ENCODE assay signal across 24 mouse cellular contexts in the genomic region with DNA sequence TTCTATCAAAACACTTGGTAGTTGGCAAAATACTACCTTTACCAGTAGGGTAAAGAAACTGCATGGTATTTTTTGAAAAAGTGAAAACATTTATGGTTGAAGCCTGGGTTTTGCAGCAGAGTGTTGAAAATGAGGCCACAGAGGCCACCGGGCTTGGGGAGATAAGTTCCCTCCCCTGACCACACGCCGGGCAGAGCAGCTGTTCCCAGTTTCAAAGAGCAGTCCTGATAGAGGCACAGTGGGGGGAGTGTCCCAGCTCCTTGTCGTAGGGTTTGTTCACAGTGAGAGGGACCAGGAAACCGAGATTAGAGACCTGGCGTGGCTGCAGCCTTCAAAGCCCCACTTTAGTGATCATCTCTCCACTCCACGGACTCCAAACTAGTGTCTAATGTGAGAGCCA. TPM values are rescaled to one million over a fixed set of nuclear protein-coding genes. Genes with fewer than 3 reads are reported as not detected.
DNase-seq lines count a peak whose midpoint lies in the region; ATAC-seq and TF ChIP-seq lines count a peak whose summit lies in the region.
"Had no signal": no experiment of that assay in that cellular context is flagged by ENCODE, and none has a peak within 500 bp of the region (broad histone marks: within the 10 kb centered on the region; RNA-seq: fewer than 3 reads in every experiment).

No protein-coding gene starts in this region.

- H3K9me3 ChIP-seq in heart, embryonic 10.5 days, result no peaks in the 10 kb centered on the region
- H3K9me3 ChIP-seq in liver, embryonic 14.5 days (ENCODE audit: control insufficient read depth, low read length), result no peaks in the 10 kb centered on the region
- H3K9me3 ChIP-seq in forebrain, embryonic 12.5 days, result no peaks in the 10 kb centered on the region

- intact Hi-C loops in heart, postnatal 14 days (cut with DNase I), result no loop called here

- no peaks in the 10 kb centered on the region for H3K27me3 ChIP-seq in heart, embryonic 10.5 days (ENCODE audit: insufficient read depth, poor library complexity, severe bottlenecking)
- H3K27me3 ChIP-seq in liver, embryonic 14.5 days (ENCODE audit: control insufficient read depth, insufficient read depth, low read length), result no peaks in the 10 kb centered on the region
- no peaks in the 10 kb centered on the region for H3K27me3 ChIP-seq in forebrain, embryonic 12.5 days
- H3K27me3 ChIP-seq: CH12.LX had no signal

- TF ChIP-seq CTCF in liver, embryonic 14.5 days (IDR thresholded peaks at IDR 0.05; ENCODE audit: low read depth), result no peak

- DNase-seq in heart, embryonic 10.5 days (ENCODE audit: low spot score), result peak; percentile 91
- DNase-seq in heart, postnatal 14 days, result no peak
- peak; percentile 57 to 71 for DNase-seq in spleen, postnatal 4 days (ENCODE audit: low spot score in 2 of 2)
- no peak for DNase-seq in spleen, adult 12 weeks (ENCODE audit: low spot score)
- DNase-seq in liver, embryonic 14.5 days (ENCODE audit: low read depth in 3 of 3, low spot score in 3 of 3), result peak in 1 of 3 experiments; percentile 59
- DNase-seq in testis, postnatal 14 days (ENCODE audit: low spot score), result no peak
- no peak for DNase-seq in cerebellum, postnatal 4 days (ENCODE audit: low spot score in 2 of 2)
- DNase-seq: adrenal gland, postnatal 14 days; cerebellum, adult 9-10 months; heart, postnatal 10 days; kidney, adult 18-20 months; kidney, postnatal 10 days; left cerebral cortex, postnatal 4 days; lung, adult 18-20 months; lung, postnatal 4 days; right cerebral cortex, adult 18-20 months; thymus, postnatal 4 days had no signal

- H3K4me2 ChIP-seq in liver, embryonic 14.5 days (ENCODE audit: low read depth), result peak overlapping the region; percentile 92
- no peak overlapping the region for H3K4me2 ChIP-seq in forebrain, embryonic 12.5 days

- H3K36me3 ChIP-seq in heart, embryonic 10.5 days, result peaks cover 55% of the 10 kb centered on the region
- peaks cover 58% of the 10 kb centered on the region for H3K36me3 ChIP-seq in liver, embryonic 14.5 days (replicated peaks; ENCODE audit: control insufficient read depth, insufficient read depth, low read depth)
- peaks cover 38% of the 10 kb centered on the region for H3K36me3 ChIP-seq in forebrain, embryonic 12.5 days (replicated peaks)

- peak; percentile 49; the same call in 1 of the 2 replicates for TF ChIP-seq EP300 in liver, embryonic 14.5 days (IDR thresholded peaks at IDR 0.05; ENCODE audit: low read depth)

- H3K4me3 ChIP-seq in heart, embryonic 10.5 days, result 0 out of 2 replicates have a peak overlapping the region, but pooled peaks have one; percentile 0
- H3K4me3 ChIP-seq in liver, embryonic 14.5 days (ENCODE audit: insufficient read depth in 1 of 2, low read depth in 2 of 2, low read length in 2 of 2), result peak overlapping the region; percentile 70 to 99; a peak in 3 of 4 replicates
- H3K4me3 ChIP-seq in forebrain, embryonic 12.5 days (replicated peaks), result no peak overlapping the region

- peaks cover 32% of the 10 kb centered on the region for H3K4me1 ChIP-seq in heart, embryonic 10.5 days
- H3K4me1 ChIP-seq in liver, embryonic 14.5 days (replicated peaks; ENCODE audit: control insufficient read depth in 2 of 2, insufficient read depth in 2 of 2, low read length in 1 of 2), result peaks cover 22 to 56% of the 10 kb centered on the region in 2 experiments
- peaks cover 13% of the 10 kb centered on the region for H3K4me1 ChIP-seq in forebrain, embryonic 12.5 days

- peak overlapping the region; percentile 54; the same call in 1 of the 2 replicates for H3K27ac ChIP-seq in heart, embryonic 10.5 days
- peak overlapping the region; percentile 93 for H3K27ac ChIP-seq in liver, embryonic 14.5 days
- no peak overlapping the region for H3K27ac ChIP-seq in forebrain, embryonic 12.5 days

- WGBS in heart, embryonic 10.5 days, result 14% methylated on average over 7 of the region's 7 CpGs
- 4% methylated on average over 7 of the region's 7 CpGs for WGBS in liver, embryonic 14.5 days (ENCODE audit: insufficient replicate concordance)
- 82% methylated on average over 7 of the region's 7 CpGs for WGBS in forebrain, embryonic 12.5 days

- H3K9ac ChIP-seq in liver, embryonic 14.5 days (replicated peaks), result peak overlapping the region; percentile 81
- no peak overlapping the region for H3K9ac ChIP-seq in forebrain, embryonic 12.5 days

- ATAC-seq in liver, embryonic 14.5 days (ENCODE audit: insufficient read depth), result no peak
- ATAC-seq in forebrain, embryonic 12.5 days (ENCODE audit: low FRiP score), result no peak
- ATAC-seq: activated CD4-positive, CD25-positive, alpha-beta regulatory T cell, adult 4 months; hindbrain, embryonic 16.5 days; midbrain, embryonic 16.5 days had no signal

RNA-seq across cellular contexts. Expression of a gene that starts 4.4 kb away (rescaled TPM):
- 322 and 328 TPM in 2 replicates for polyA plus RNA-seq in heart, embryonic 10.5 days (2016; fragmentation: Nextera tagmentation; extraction: Ambion mirVana)
- 100 to 1,000 TPM; 175 to 198 TPM for total RNA-seq in heart, postnatal 14 days (2021)
- polyA plus RNA-seq in liver, embryonic 14.5 days (2012; rRNA removed), result 335 and 364 TPM in 2 replicates
- polyA plus RNA-seq in liver, embryonic 14.5 days (2014; fragmentation: Nextera tagmentation; extraction: Ambion mirVana), result 866 and 947 TPM in 2 replicates
- polyA plus RNA-seq in forebrain, embryonic 12.5 days (2016; fragmentation: Nextera tagmentation; extraction: Ambion mirVana), result 133 and 143 TPM in 2 replicates

RNA-seq across cellular contexts. Expression of a gene that starts 19.7 kb away (rescaled TPM):
- 66.1 and 72.1 TPM in 2 replicates for polyA plus RNA-seq in heart, embryonic 10.5 days (2016; fragmentation: Nextera tagmentation; extraction: Ambion mirVana)
- 10 to 100 TPM; 25.4 to 25.8 TPM for total RNA-seq in heart, postnatal 14 days (2021)
- 32.5 and 51.0 TPM in 2 replicates for polyA plus RNA-seq in liver, embryonic 14.5 days (2012; rRNA removed)
- 60.0 and 65.4 TPM in 2 replicates for polyA plus RNA-seq in liver, embryonic 14.5 days (2014; fragmentation: Nextera tagmentation; extraction: Ambion mirVana)
- 85.5 and 93.2 TPM in 2 replicates for polyA plus RNA-seq in forebrain, embryonic 12.5 days (2016; fragmentation: Nextera tagmentation; extraction: Ambion mirVana)

RNA-seq across cellular contexts. Expression of a gene that starts 59.0 kb away (rescaled TPM):
- 0.43 and 0.53 TPM in 2 replicates for polyA plus RNA-seq in heart, embryonic 10.5 days (2016; fragmentation: Nextera tagmentation; extraction: Ambion mirVana)
- under 1 TPM in 1 of 2 experiments, not detected in 1; 0.19 TPM for total RNA-seq in heart, postnatal 14 days (2021)
- 0.03 and 0.09 TPM in 2 replicates for polyA plus RNA-seq in liver, embryonic 14.5 days (2012; rRNA removed)
- 0.11 and 0.27 TPM in 2 replicates for polyA plus RNA-seq in liver, embryonic 14.5 days (2014; fragmentation: Nextera tagmentation; extraction: Ambion mirVana)
- polyA plus RNA-seq in forebrain, embryonic 12.5 days (2016; fragmentation: Nextera tagmentation; extraction: Ambion mirVana), result 0.78 and 0.91 TPM in 2 replicates
- total RNA-seq: adrenal gland, postnatal 14 days; CH12.LX; gastrocnemius, postnatal 4 days; heart, postnatal 10 days had no signal
- polyA plus RNA-seq: spleen, adult 2 months had no signal

Comparison
In these comparisons a context has a peak if more than half of its experiments do, and no peak if none do; other contexts are left out.
1. DNase-seq: peak in heart, embryonic 10.5 days (single experiment) and spleen, postnatal 4 days (2 of 2); none in heart, postnatal 14 days (0 of 2), spleen, adult 12 weeks (single experiment), testis, postnatal 14 days (single experiment) and cerebellum, postnatal 4 days (0 of 2).